Mouse (Mus musculus): ENCODE results near the gene Tctex1d4. TPM values are rescaled to one million over a fixed set of nuclear protein-coding genes. Genes with fewer than 3 reads are reported as not detected.

Tctex1d4 gene
- total and polyA plus RNA-seq, 3 experiments, result 0.98 TPM; not detected in 2

- peak; percentile 51; the same call in 1 of the 2 replicates for TF ChIP-seq MXI1 (IDR thresholded peaks at IDR 0.05; ENCODE audit: low read depth, low read length)
- peak; percentile 48 for TF ChIP-seq SIN3A (IDR thresholded peaks at IDR 0.05; ENCODE audit: low read length)
- 0 out of 2 replicates have a peak, but pooled peaks have one; percentile 38 for TF ChIP-seq UBTF (IDR thresholded peaks at IDR 0.05; ENCODE audit: low read depth, low read length)
- peak; percentile 51; the same call in 1 of the 2 replicates for TF ChIP-seq MAZ (IDR thresholded peaks at IDR 0.05; ENCODE audit: low read depth, low read length)
- TF ChIP-seq KAT2A (IDR thresholded peaks at IDR 0.05; ENCODE audit: insufficient replicate concordance, low read length), result no peak
- TF ChIP-seq CHD2 (IDR thresholded peaks at IDR 0.05; ENCODE audit: low read length), result no peak
- TF ChIP-seq USF1 (IDR thresholded peaks at IDR 0.05; ENCODE audit: low read depth, low read length), result no peak
- no peak for TF ChIP-seq ZNF384 (IDR thresholded peaks at IDR 0.05; ENCODE audit: low read depth, low read length)
- TF ChIP-seq TBP (conservative IDR thresholded peaks at IDR 0.05; ENCODE audit: low read depth, low read length), result no peak; the same call in 1 of the 2 replicates
- TF ChIP-seq CHD1 (IDR thresholded peaks at IDR 0.05; ENCODE audit: low read depth, low read length), result peak; percentile 86; the same call in 1 of the 2 replicates
- TF ChIP-seq MAFK (IDR thresholded peaks at IDR 0.05; ENCODE audit: insufficient replicate concordance, low read length), result peak; percentile 41; the same call in 1 of the 2 replicates
- no peak for TF ChIP-seq SMC3 (IDR thresholded peaks at IDR 0.05; ENCODE audit: low read depth, low read length)
- peak; percentile 40; the same call in 1 of the 2 replicates for TF ChIP-seq HCFC1 (IDR thresholded peaks at IDR 0.05; ENCODE audit: low read depth, low read length)
- TF ChIP-seq BHLHE40 (IDR thresholded peaks at IDR 0.05; ENCODE audit: low read depth, low read length), result peak; percentile 92
- no peak for TF ChIP-seq RAD21 (IDR thresholded peaks at IDR 0.05; ENCODE audit: low read depth, low read length)
- TF ChIP-seq ZC3H11A (IDR thresholded peaks at IDR 0.05; ENCODE audit: low read depth, low read length), result no peak
- no peak for TF ChIP-seq POLR2AphosphoS2 (IDR thresholded peaks at IDR 0.05; ENCODE audit: low read depth, low read length)
Measured at GRCm38 (mm10) chr4:117125910-117126674, 502 bp upstream of the Tctex1d4 start (continued).

GRCm38 (mm10) chr4:117127991-117128686, 1.5 kb downstream of the Tctex1d4 start:
- peaks cover 15% of the 10 kb centered on the region for H3K79me2 ChIP-seq (replicated peaks; ENCODE audit: control insufficient read depth, extremely low read depth, insufficient read depth, poor library complexity, severe bottlenecking)
- dilution Hi-C loops (cut with MboI; ENCODE audit: extremely low pct_ligation_motif_present, extremely low pct_unique_long_range_greater_than_20kb, low sequenced_read_pairs), result no loop called here
- no peak overlapping the region for H3K27ac ChIP-seq (ENCODE audit: insufficient read depth, low read depth)
- no peak overlapping the region for H3K4me2 ChIP-seq (ENCODE audit: insufficient read depth, low read depth, poor library complexity, severe bottlenecking)
- no peak overlapping the region for H3K9ac ChIP-seq (ENCODE audit: insufficient read depth, low read depth)
- peaks cover 35 to 50% of the 10 kb centered on the region in 2 experiments for H3K36me3 ChIP-seq (replicated peaks in 1 of 2; ENCODE audit: control insufficient read depth in 1 of 2, insufficient read depth in 1 of 2, low read length in 1 of 2)
- no peak for TF ChIP-seq JUND (conservative IDR thresholded peaks at IDR 0.05; ENCODE audit: low read depth, low read length)
- TF ChIP-seq CHD2 (IDR thresholded peaks at IDR 0.05; ENCODE audit: low read length), result no peak
- no peak for TF ChIP-seq ELF1 (IDR thresholded peaks at IDR 0.05; ENCODE audit: low read depth, low read length)
- TF ChIP-seq SMC3 (IDR thresholded peaks at IDR 0.05; ENCODE audit: low read depth, low read length), result no peak
- no peak for TF ChIP-seq SIN3A (IDR thresholded peaks at IDR 0.05; ENCODE audit: low read length)
- no peak for TF ChIP-seq KAT2A (IDR thresholded peaks at IDR 0.05; ENCODE audit: insufficient replicate concordance, low read length)
- TF ChIP-seq RCOR1 (conservative IDR thresholded peaks at IDR 0.05; ENCODE audit: low read depth, low read length), result no peak
- TF ChIP-seq BHLHE40 (IDR thresholded peaks at IDR 0.05; ENCODE audit: low read depth, low read length), result no peak
- TF ChIP-seq NELFE (IDR thresholded peaks at IDR 0.05; ENCODE audit: low read depth, low read length), result no peak
- TF ChIP-seq NRF1 (IDR thresholded peaks at IDR 0.05; ENCODE audit: low read depth, low read length), result no peak
- TF ChIP-seq EP300 (IDR thresholded peaks at IDR 0.05; ENCODE audit: low read length), result no peak
- TF ChIP-seq RAD21 (IDR thresholded peaks at IDR 0.05; ENCODE audit: low read depth, low read length), result no peak
- TF ChIP-seq JUN (IDR thresholded peaks at IDR 0.05; ENCODE audit: insufficient read depth, low read depth, low read length), result no peak
- no peak for TF ChIP-seq ETS1 (conservative IDR thresholded peaks at IDR 0.05; ENCODE audit: low read depth, low read length)
- TF ChIP-seq TBP (conservative IDR thresholded peaks at IDR 0.05; ENCODE audit: low read depth, low read length), result no peak
- TF ChIP-seq PAX5 (IDR thresholded peaks at IDR 0.05; ENCODE audit: low read length), result no peak
- peaks cover 20 to 74% of the 10 kb centered on the region in 2 experiments for H3K4me1 ChIP-seq (ENCODE audit: control insufficient read depth in 1 of 2, insufficient read depth in 2 of 2)
- H3K9me3 ChIP-seq (replicated peaks; ENCODE audit: low read length), result no peaks in the 10 kb centered on the region
- H3K4me3 ChIP-seq (replicated peaks in 1 of 3; ENCODE audit: low read depth in 2 of 3, low read length in 2 of 3, poor library complexity in 1 of 3), result no peak overlapping the region
- DNase-seq (ENCODE audit: extremely low read depth), result no peak
- H3K27me3 ChIP-seq (replicated peaks), result no peaks in the 10 kb centered on the region
- in situ Hi-C loops (cut with MboI; ENCODE audit: low pct_ligation_motif_present, low pct_unique_long_range_greater_than_20kb, low sequenced_read_pairs), result no loop called here
